Mouse (Mus musculus) hindbrain, postnatal 0 days (tissue): ENCODE measurements around the gene Klhdc7a. TPM values are rescaled to one million over a fixed set of nuclear protein-coding genes. Genes with fewer than 3 reads are reported as not detected.

Experiments used
- ATAC-seq: fragments of 200-750 bp; cut with Nextera tagmentation; 2 replicates; pipeline ENCODE4 v1.8.0; 2017; ENCODE audit warnings: mild to moderate bottlenecking, moderate TSS enrichment, moderate library complexity
- DNase-seq: peaks from one replicate; pipeline ENCODE4 v3.0.0-alpha.2; 2015; ENCODE audit warnings: low spot score
- H3K27ac ChIP-seq: fragments of 300-500 bp; sonication (generic); 2 replicates; pipeline ENCODE4 v1.5.1; 2014; ENCODE audit warnings: mild to moderate bottlenecking
- H3K27me3 ChIP-seq: fragments of 300-500 bp; sonication (generic); 2 replicates; pipeline ENCODE4 v1.6.1; 2014; ENCODE audit warnings: low read length, mixed read lengths; ENCODE audit not compliant: insufficient read depth
- H3K36me3 ChIP-seq: fragments of 300-500 bp; sonication (generic); 2 replicates; pipeline ENCODE4 v1.6.1; 2014; ENCODE audit warnings: low read length, mixed read lengths; ENCODE audit not compliant: insufficient read depth
- H3K4me1 ChIP-seq: fragments of 300-500 bp; sonication (generic); 2 replicates; pipeline ENCODE4 v1.6.1; 2014; ENCODE audit warnings: antibody characterized with exemption, low read length, mixed read lengths; ENCODE audit not compliant: insufficient read depth
- H3K4me2 ChIP-seq: fragments of 300-500 bp; sonication (generic); 2 replicates; pipeline ENCODE4 v1.6.1; 2014; ENCODE audit warnings: low read depth, mild to moderate bottlenecking, low read length, moderate library complexity, mixed read lengths
- H3K4me3 ChIP-seq: fragments of 300-500 bp; sonication (generic); 2 replicates; pipeline ENCODE4 v1.5.1; 2014; ENCODE audit warnings: low read length
- H3K9ac ChIP-seq: fragments of 300-500 bp; sonication (generic); replicated peaks from 2 replicates; pipeline ENCODE4 v1.6.1; 2014; ENCODE audit warnings: mild to moderate bottlenecking, low read length, moderate library complexity, mixed read lengths
- H3K9me3 ChIP-seq: fragments of 300-500 bp; sonication (generic); 2 replicates; pipeline ENCODE4 v1.6.1; 2016; ENCODE audit warnings: low read length, mixed read lengths
- CTCF ChIP-seq: IDR thresholded peaks from 2 replicates; pipeline ENCODE4 v1.5.1; 2016; ENCODE audit warnings: antibody characterized with exemption, control low read depth, low read depth
- WGBS: fragments of 180-500 bp; shearing (Covaris S2); extraction: QIAGEN DNeasy Blood & Tissue Kit; methylation state at CpG from one replicate; pipeline ENCODE4 v1.1.7; 2014; 5-methylcytosine and 5-hydroxymethylcytosine counted together
- polyA plus RNA-seq: library from polyadenylated mRNA; unstranded; fragments of >200 nt; fragmentation: Nextera tagmentation; extraction: Ambion mirVana; gene quantifications from 2 replicates; pipeline ENCODE4 v1.2.1, GENCODE M21; 2015
- total RNA-seq: library from RNA; depleted of rRNA; stranded (reverse); fragments of >200 nt; gene quantifications from 2 replicates; pipeline ENCODE4 v1.2.3, GENCODE M21; 2014

Klhdc7a gene
- total and polyA plus RNA-seq, 2 experiments from 2014 or later, result 0.58 to 1.6 TPM

DNA sequence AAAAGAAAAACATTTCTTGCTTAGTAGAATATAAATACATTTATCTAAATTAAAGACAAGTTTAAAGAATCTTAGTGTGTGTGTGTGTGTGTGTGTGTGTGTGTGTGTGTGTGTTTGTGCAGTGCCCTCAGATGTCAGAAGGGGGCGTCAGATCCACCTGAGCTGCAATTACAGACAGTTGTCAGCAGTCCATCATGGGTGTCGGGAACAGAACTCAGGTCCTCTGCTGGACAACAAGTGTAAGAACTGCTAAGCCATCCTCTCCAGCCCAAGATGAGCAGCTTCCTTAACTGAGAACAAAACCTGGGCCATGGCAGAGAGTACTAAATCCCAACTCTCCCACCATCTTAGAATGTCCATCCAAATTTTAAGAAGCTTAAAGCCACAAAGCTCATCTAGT is 26.0 kb downstream of the Klhdc7a start:
- H3K27ac ChIP-seq, result no peak overlapping the region
- no peaks in the 10 kb centered on the region for H3K36me3 ChIP-seq
- no peaks in the 10 kb centered on the region for H3K27me3 ChIP-seq
- no peak for DNase-seq
- H3K9me3 ChIP-seq, result no peaks in the 10 kb centered on the region
- H3K4me3 ChIP-seq, result no peak overlapping the region
- 83% methylated on average over 2 of the region's 2 CpGs for WGBS
- H3K4me2 ChIP-seq, result no peak overlapping the region
- no peaks in the 10 kb centered on the region for H3K4me1 ChIP-seq
- H3K9ac ChIP-seq, result no peak overlapping the region
- peak; percentile 14; the same call in 1 of the 2 replicates for TF ChIP-seq CTCF
- no peak for ATAC-seq

DNA sequence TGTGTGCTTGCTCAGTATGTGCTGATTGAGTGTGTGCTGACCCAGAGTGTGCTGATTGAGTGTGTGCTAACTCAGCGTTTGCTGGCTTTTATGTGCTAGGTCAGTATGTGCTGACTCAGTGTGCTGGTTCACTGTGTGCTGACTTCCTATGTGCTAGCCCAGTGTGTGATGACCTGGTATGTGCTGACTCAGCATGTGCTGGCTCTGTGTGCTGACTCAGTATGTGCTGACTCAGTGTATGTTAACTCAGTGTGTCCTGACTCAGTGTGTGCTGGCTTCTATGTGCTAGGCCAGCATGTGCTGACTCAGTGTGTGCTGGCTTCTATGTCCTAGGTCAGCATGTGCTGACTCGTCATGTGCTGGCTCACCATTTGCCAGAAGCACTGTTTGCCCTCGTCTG is 32.3 kb downstream of the Klhdc7a start:
- TF ChIP-seq CTCF, result no peak
- ATAC-seq, result no peak
- no peak overlapping the region for H3K9ac ChIP-seq

DNA sequence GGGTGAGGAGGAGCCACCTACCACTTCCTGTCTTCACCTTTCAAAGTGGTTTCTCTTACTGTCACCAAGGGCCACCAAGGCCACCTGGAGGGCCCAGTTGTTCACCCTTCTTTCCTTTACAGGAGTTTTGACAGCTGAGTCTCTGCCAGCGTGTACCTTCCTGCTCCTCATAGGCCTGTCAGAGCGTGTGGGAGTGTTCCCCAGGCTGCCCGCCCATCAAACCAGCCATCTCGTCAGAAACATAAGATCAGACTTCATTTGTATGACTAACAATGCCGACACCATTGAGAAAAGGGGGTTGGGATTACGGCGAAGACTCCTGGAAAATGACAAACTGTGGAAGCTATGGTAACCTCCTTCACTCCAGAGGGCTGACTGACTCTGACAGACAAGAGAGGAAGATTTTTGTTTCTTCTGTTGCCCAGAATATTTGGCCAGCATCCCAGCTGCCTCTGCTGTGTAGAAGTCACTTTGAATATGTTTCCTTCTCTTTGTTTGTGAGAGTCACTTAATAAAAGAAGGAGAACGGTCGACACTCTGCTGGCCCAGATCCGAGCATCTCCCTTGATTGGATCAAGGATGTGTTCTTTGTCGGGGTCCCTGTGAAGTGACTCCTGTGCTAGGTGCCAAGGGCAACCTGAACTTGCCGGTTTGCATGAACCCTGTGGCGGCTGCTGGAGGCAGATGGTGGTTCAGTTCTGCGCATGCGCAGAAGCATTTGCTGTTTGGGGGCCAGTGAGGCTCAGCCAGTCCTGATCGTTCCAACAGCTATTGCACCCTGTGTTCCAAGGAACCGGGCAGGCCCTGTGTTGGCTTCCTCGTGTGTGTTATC is 34.6 kb downstream of the Klhdc7a start:
- H3K27ac ChIP-seq, result peak overlapping the region; percentile 73
- WGBS, result 31% methylated on average over 18 of the region's 18 CpGs
- TF ChIP-seq CTCF, result no peak
- H3K4me2 ChIP-seq, result no peak overlapping the region
- DNase-seq (peak; percentile 90), ATAC-seq (peak; percentile 77)
- H3K9me3 ChIP-seq, result no peaks in the 10 kb centered on the region
- no peak overlapping the region for H3K9ac ChIP-seq
- H3K36me3 ChIP-seq, result no peaks in the 10 kb centered on the region
- no peak overlapping the region for H3K4me3 ChIP-seq
- H3K27me3 ChIP-seq, result no peaks in the 10 kb centered on the region
- peaks cover 15% of the 10 kb centered on the region for H3K4me1 ChIP-seq

More for the DNA sequence above, 32.3 kb downstream of the Klhdc7a start:
- peaks cover 15% of the 10 kb centered on the region for H3K4me1 ChIP-seq
- no peak overlapping the region for H3K27ac ChIP-seq
- H3K27me3 ChIP-seq, result no peaks in the 10 kb centered on the region
- 83% methylated on average over 3 of the region's 3 CpGs for WGBS
- no peak for DNase-seq
- no peak overlapping the region for H3K4me2 ChIP-seq
- H3K4me3 ChIP-seq, result no peak overlapping the region
- H3K9me3 ChIP-seq, result no peaks in the 10 kb centered on the region
- no peaks in the 10 kb centered on the region for H3K36me3 ChIP-seq

DNA sequence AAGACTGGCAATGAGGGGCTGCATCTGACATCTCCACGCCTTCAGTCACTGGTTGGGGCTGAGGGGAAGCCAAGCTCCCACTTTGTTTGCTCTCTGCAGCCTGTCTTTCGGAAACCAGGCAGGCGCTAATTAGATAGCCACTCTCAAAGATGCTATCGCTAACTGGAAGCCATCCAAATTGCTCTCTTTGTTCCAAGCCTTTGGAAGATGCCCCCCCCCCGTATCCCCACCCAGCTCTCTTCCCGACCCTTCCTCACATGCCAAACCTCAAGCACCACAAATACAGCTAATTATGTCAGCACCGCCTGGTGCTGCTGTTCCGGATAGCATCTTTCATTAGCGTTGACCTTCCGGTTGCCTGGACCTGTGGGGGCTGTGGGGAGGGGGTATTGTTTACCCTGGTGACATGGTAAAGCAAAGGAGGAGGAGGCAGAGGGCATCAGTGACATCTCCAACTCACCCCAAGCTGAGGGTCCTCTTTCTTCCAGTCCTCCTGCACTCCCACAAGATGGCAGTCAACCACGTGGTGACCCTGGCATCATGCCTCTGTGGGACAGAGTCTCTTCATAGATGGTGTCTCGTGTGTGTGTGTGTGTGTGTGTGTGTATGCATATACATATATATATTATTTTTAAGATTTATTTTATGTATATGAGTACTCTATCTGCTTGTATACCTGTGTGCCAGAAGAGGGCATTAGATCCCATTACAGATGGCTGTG is 35.9 kb downstream of the Klhdc7a start:
- ATAC-seq (peak; percentile 51), DNase-seq (peak; percentile 84)
- Histone ChIP-seq H3K9me3 (no peaks in the 10 kb centered on the region), H3K36me3 (no peaks in the 10 kb centered on the region), H3K4me2 (peak overlapping the region; percentile 21), H3K4me3 (no peak overlapping the region), H3K27ac (peak overlapping the region; percentile 73), H3K9ac (no peak overlapping the region), H3K27me3 (no peaks in the 10 kb centered on the region), H3K4me1 (peaks cover 16% of the 10 kb centered on the region)
- TF ChIP-seq CTCF, result peak; percentile 41; the same call in 1 of the 2 replicates
- WGBS, result 13% methylated on average over 12 of the region's 12 CpGs

DNA sequence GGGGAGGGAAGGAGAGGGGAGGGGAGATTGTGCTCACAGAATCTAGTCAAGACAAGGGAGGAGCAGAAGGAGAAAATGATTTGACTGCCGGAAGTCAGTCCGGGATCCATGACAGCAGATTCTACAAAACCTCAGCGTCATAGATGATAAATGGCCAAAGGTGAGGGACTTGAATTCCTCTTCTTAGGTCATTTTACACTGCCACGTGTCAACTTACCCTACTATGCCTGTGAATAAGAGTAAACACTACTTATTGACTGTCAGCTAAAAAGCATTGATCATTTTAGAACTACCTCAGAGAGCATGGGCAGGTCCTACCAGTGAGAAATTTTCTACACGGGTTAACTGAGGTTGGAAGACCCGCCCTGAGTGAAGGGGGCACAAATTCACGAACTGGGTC is 36.9 kb downstream of the Klhdc7a start:
- Histone ChIP-seq H3K4me3 (no peak overlapping the region), H3K4me1 (peaks cover 25% of the 10 kb centered on the region), H3K27ac (0 out of 2 replicates have a peak overlapping the region, but pooled peaks have one; percentile 65), H3K9ac (no peak overlapping the region), H3K27me3 (no peaks in the 10 kb centered on the region), H3K4me2 (0 out of 2 replicates have a peak overlapping the region, but pooled peaks have one; percentile 21), H3K36me3 (no peaks in the 10 kb centered on the region), H3K9me3 (no peaks in the 10 kb centered on the region)
- ATAC-seq (no peak), DNase-seq (no peak)
- TF ChIP-seq CTCF, result no peak
- 43% methylated on average over 7 of the region's 7 CpGs for WGBS

DNA sequence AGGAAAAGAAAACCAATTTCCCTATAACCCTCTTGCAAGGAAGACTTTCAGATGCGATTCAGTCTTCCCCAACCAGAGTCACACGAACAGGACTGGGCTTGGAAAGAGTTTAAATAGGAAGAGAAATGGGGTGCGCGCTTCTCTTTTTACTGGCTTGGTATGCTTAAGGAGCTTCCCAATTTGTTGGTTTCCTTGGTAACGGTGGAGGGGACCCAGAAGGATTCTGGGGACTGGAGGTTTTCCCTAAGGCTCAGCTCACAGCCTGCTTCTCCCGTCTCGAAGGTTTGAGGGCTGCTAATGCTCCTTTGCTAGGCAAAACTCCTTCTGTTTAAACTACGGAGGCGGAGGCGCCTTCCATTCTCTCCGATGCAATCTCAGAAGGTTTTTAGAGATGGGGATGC is 41.7 kb downstream of the Klhdc7a start:
- Histone ChIP-seq H3K9ac (peak overlapping the region; percentile 29; the same call in 1 of the 2 replicates), H3K4me3 (no peak overlapping the region), H3K4me1 (peaks cover 11% of the 10 kb centered on the region; the same call in 1 of the 2 replicates), H3K27ac (peak overlapping the region; percentile 76), H3K27me3 (no peaks in the 10 kb centered on the region), H3K9me3 (no peaks in the 10 kb centered on the region), H3K4me2 (peak overlapping the region; percentile 54), H3K36me3 (no peaks in the 10 kb centered on the region)
- WGBS, result 6% methylated on average over 11 of the region's 11 CpGs
- no peak for TF ChIP-seq CTCF
- DNase-seq (peak; percentile 75), ATAC-seq (peak; percentile 58; the same call in 1 of the 2 replicates)
